Mouse (Mus musculus): ENCODE data around the gene Fam216a.

- TF ChIP-seq POLR2A (IDR thresholded peaks at IDR 0.05; ENCODE audit: borderline replicate concordance, extremely low read depth, low read depth, low read length) (no peak), CTCF (IDR thresholded peaks at IDR 0.05; ENCODE audit: insufficient read depth, low read length) (no peak)
Observed at GRCm38 (mm10) chr5:122390671-122391070, 18.5 kb upstream of the Fam216a start.
